Mouse (Mus musculus): ENCODE data around the gene Capn11. TPM values are rescaled to one million over a fixed set of nuclear protein-coding genes. Genes with fewer than 3 reads are reported as not detected.

Capn11 gene
- total and polyA plus RNA-seq, 2 experiments from 2014 or later: 0.14 to 0.42 TPM

DNA sequence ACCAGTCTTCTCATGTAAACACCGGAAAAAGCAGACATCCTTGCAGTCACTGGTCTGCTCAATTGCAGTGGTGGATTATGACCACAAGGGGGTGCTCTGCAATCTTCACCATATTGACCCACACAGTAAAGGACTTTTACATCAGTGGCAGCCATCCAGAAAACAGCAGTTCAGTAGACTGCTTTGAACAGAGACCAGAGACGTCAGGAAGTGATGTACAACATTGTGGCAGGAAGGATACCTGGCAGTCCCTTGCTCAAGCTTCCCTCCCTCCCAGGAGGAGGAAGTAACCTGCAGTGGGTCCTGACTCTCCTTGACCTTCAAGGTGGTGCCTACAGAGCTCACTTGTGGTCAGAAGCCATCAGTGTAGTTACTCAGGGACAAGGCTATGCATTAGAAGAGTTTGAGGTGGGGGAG lies 77.5 kb downstream of the Capn11 start:
- Histone ChIP-seq H3K9ac (replicated peaks; ENCODE audit: low read length) (no peak overlapping the region), H3K9me3 (ENCODE audit: low read length) (no peaks in the 10 kb centered on the region), H3K4me2 (ENCODE audit: low read depth, low read length) (no peak overlapping the region), H3K4me3 (ENCODE audit: low read length) (no peak overlapping the region), H3K4me1 (ENCODE audit: insufficient read depth, low read length) (no peaks in the 10 kb centered on the region; the same call in 1 of the 2 replicates), H3K27ac (peak overlapping the region; percentile 41; the same call in 1 of the 2 replicates), H3K27me3 (ENCODE audit: insufficient read depth, low read length) (no peaks in the 10 kb centered on the region), H3K36me3 (ENCODE audit: insufficient read depth, low read length) (no peaks in the 10 kb centered on the region)
- WGBS: 2% methylated on average over 2 of the region's 2 CpGs
- DNase-seq (ENCODE audit: low spot score) (peak; percentile 90), ATAC-seq (no peak)
- peak; percentile 93 for TF ChIP-seq CTCF (IDR thresholded peaks at IDR 0.05; ENCODE audit: low read depth)

DNA sequence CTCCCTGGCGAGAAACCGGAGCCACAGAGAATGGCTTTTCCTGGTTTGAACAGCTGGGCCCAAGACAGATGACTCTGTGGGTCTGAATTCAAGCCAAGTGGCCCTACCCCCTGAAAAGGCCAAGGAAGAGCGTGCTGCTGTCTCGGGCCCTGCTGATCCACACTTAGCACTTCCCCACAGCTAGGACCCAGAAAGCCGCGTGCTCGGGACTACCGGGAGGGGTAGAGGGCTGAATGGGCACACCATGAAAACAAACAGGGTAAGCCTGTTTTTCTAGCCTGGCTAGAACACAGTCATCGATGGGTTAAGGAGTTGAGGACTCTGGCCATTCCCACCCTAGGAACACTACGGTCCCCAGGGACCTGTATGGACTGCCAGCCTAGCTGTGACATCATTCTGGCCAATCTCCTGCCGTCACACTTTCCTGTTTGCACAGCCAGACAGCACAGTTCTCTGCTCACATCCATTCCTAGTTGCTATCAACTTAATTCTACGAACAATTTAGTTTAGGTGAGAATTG lies 78.1 kb downstream of the Capn11 start:
- TF ChIP-seq CTCF (IDR thresholded peaks at IDR 0.05; ENCODE audit: low read depth): no peak
- Histone ChIP-seq H3K27ac (peak overlapping the region; percentile 41; the same call in 1 of the 2 replicates), H3K36me3 (ENCODE audit: insufficient read depth, low read length) (no peaks in the 10 kb centered on the region), H3K4me1 (ENCODE audit: insufficient read depth, low read length) (no peaks in the 10 kb centered on the region; the same call in 1 of the 2 replicates), H3K4me2 (ENCODE audit: low read depth, low read length) (no peak overlapping the region), H3K9me3 (ENCODE audit: low read length) (no peaks in the 10 kb centered on the region), H3K4me3 (ENCODE audit: low read length) (no peak overlapping the region), H3K9ac (replicated peaks; ENCODE audit: low read length) (no peak overlapping the region), H3K27me3 (ENCODE audit: insufficient read depth, low read length) (no peaks in the 10 kb centered on the region)
- ATAC-seq: no peak
- WGBS: 31% methylated on average over 12 of the region's 12 CpGs
- DNase-seq (ENCODE audit: low spot score): peak; percentile 25

Other genes starting within 250 kb of the Capn11 start
- 21.5 and 38.1 TPM in 2 replicates for gene Cdc5l, start 225.6 kb downstream of the Capn11 start, total RNA-seq (2014; rRNA removed)
- gene Cdc5l, start 225.6 kb downstream of the Capn11 start, polyA plus RNA-seq (2015; fragmentation: Nextera tagmentation; extraction: Ambion mirVana): 54.2 and 57.7 TPM in 2 replicates
- gene Spats1, start 183.9 kb downstream of the Capn11 start, total RNA-seq (2014; rRNA removed): 0.29 and 4.2 TPM in 2 replicates
- 2.9 and 3.5 TPM in 2 replicates for gene Spats1, start 183.9 kb downstream of the Capn11 start, polyA plus RNA-seq (2015; fragmentation: Nextera tagmentation; extraction: Ambion mirVana)
- 28.5 and 34.5 TPM in 2 replicates for gene Aars2, start 152.5 kb downstream of the Capn11 start, total RNA-seq (2014; rRNA removed)
- 14.2 and 15.7 TPM in 2 replicates for gene Aars2, start 152.5 kb downstream of the Capn11 start, polyA plus RNA-seq (2015; fragmentation: Nextera tagmentation; extraction: Ambion mirVana)
- gene Tcte1, start 135.9 kb downstream of the Capn11 start, total RNA-seq (2014; rRNA removed): 0.58 and 1.5 TPM in 2 replicates
- gene Tcte1, start 135.9 kb downstream of the Capn11 start, polyA plus RNA-seq (2015; fragmentation: Nextera tagmentation; extraction: Ambion mirVana): 3.9 and 4.3 TPM in 2 replicates
- gene Tmem151b, start 109.6 kb downstream of the Capn11 start, total RNA-seq (2014; rRNA removed): 107 and 114 TPM in 2 replicates
- 29.5 and 29.8 TPM in 2 replicates for gene Tmem151b, start 109.6 kb downstream of the Capn11 start, polyA plus RNA-seq (2015; fragmentation: Nextera tagmentation; extraction: Ambion mirVana)
- gene Nfkbie, start 103.6 kb downstream of the Capn11 start, total RNA-seq (2014; rRNA removed): 7.7 and 9.2 TPM in 2 replicates
- 5.2 and 6.0 TPM in 2 replicates for gene Nfkbie, start 103.6 kb downstream of the Capn11 start, polyA plus RNA-seq (2015; fragmentation: Nextera tagmentation; extraction: Ambion mirVana)
- gene Slc35b2, start 95.5 kb downstream of the Capn11 start, total RNA-seq (2014; rRNA removed): 105 and 139 TPM in 2 replicates
- gene Slc35b2, start 95.5 kb downstream of the Capn11 start, polyA plus RNA-seq (2015; fragmentation: Nextera tagmentation; extraction: Ambion mirVana): 90.3 and 94.0 TPM in 2 replicates
- 982 and 1,365 TPM in 2 replicates for gene Hsp90ab1, start 86.1 kb downstream of the Capn11 start, total RNA-seq (2014; rRNA removed)
- 1,472 and 1,504 TPM in 2 replicates for gene Hsp90ab1, start 86.1 kb downstream of the Capn11 start, polyA plus RNA-seq (2015; fragmentation: Nextera tagmentation; extraction: Ambion mirVana)
- gene Slc29a1, start 59.7 kb downstream of the Capn11 start, total RNA-seq (2014; rRNA removed): 170 and 354 TPM in 2 replicates
- gene Slc29a1, start 59.7 kb downstream of the Capn11 start, polyA plus RNA-seq (2015; fragmentation: Nextera tagmentation; extraction: Ambion mirVana): 60.6 and 77.6 TPM in 2 replicates
- gene Mymx, start 57.2 kb downstream of the Capn11 start, total RNA-seq (2014; rRNA removed): not detected in 2 replicates
- not detected in 2 replicates for gene Mymx, start 57.2 kb downstream of the Capn11 start, polyA plus RNA-seq (2015; fragmentation: Nextera tagmentation; extraction: Ambion mirVana)
- 41.3 and 58.7 TPM in 2 replicates for gene Mrpl14, start 27.0 kb upstream of the Capn11 start, total RNA-seq (2014; rRNA removed)
- 117 and 119 TPM in 2 replicates for gene Mrpl14, start 27.0 kb upstream of the Capn11 start, polyA plus RNA-seq (2015; fragmentation: Nextera tagmentation; extraction: Ambion mirVana)
- 241 and 252 TPM in 2 replicates for gene Tmem63b, start 27.6 kb upstream of the Capn11 start, total RNA-seq (2014; rRNA removed)
- gene Tmem63b, start 27.6 kb upstream of the Capn11 start, polyA plus RNA-seq (2015; fragmentation: Nextera tagmentation; extraction: Ambion mirVana): 123 and 139 TPM in 2 replicates
- gene 1600014C23Rik, start 74.5 kb upstream of the Capn11 start, total RNA-seq (2014; rRNA removed): not detected in 2 replicates
- 0.51 and 0.64 TPM in 2 replicates for gene 1600014C23Rik, start 74.5 kb upstream of the Capn11 start, polyA plus RNA-seq (2015; fragmentation: Nextera tagmentation; extraction: Ambion mirVana)

Data from hindbrain, postnatal 0 days (tissue).